Mouse (Mus musculus): ENCODE measurements around the gene Serpina3m.

- TF ChIP-seq CTCF (conservative IDR thresholded peaks at IDR 0.05; ENCODE audit: insufficient read depth, insufficient read length, low read depth, low read length) (no peak), POLR2A (IDR thresholded peaks at IDR 0.05; ENCODE audit: low read depth, low read length) (no peak)
These were observed 24.0 kb upstream of the Serpina3m start, which contains the start of gene Serpina3j for GRCm38 (mm10) chr12:104314253-104314652.
